Mouse (Mus musculus) intestine, embryonic 15.5 days (tissue): Measurements from ENCODE around the gene Tulp2. TPM values are rescaled to one million over a fixed set of nuclear protein-coding genes. Genes with fewer than 3 reads are reported as not detected.

Source experiments
- ATAC-seq: fragments of 200-750 bp; cut with Nextera tagmentation; 2 replicates; pipeline ENCODE4 v1.8.0; 2017; ENCODE audit warnings: moderate TSS enrichment, moderate library complexity
- H3K27ac ChIP-seq: fragments of 300-500 bp; sonication (generic); 2 replicates; pipeline ENCODE4 v1.5.1; 2015; ENCODE audit warnings: mild to moderate bottlenecking, inconsistent platforms
- H3K27me3 ChIP-seq: fragments of 300-500 bp; sonication (generic); replicated peaks from 2 replicates; pipeline ENCODE4 v1.6.1; 2015; ENCODE audit warnings: inconsistent platforms
- H3K36me3 ChIP-seq: fragments of 300-500 bp; sonication (generic); 2 replicates; pipeline ENCODE4 v1.6.1; 2015; ENCODE audit warnings: inconsistent platforms
- H3K4me1 ChIP-seq: fragments of 300-500 bp; sonication (generic); replicated peaks from 2 replicates; pipeline ENCODE4 v1.6.1; 2015; ENCODE audit warnings: inconsistent platforms
- H3K4me2 ChIP-seq: fragments of 300-500 bp; sonication (generic); replicated peaks from 2 replicates; pipeline ENCODE4 v1.6.1; 2015; ENCODE audit warnings: mild to moderate bottlenecking, inconsistent platforms
- H3K4me3 ChIP-seq: fragments of 300-500 bp; sonication (generic); replicated peaks from 2 replicates; pipeline ENCODE4 v1.5.1; 2015; ENCODE audit warnings: inconsistent platforms
- H3K9ac ChIP-seq: fragments of 300-500 bp; sonication (generic); 2 replicates; pipeline ENCODE4 v1.6.1; 2015; ENCODE audit warnings: inconsistent platforms
- H3K9me3 ChIP-seq: fragments of 300-500 bp; sonication (generic); 2 replicates; pipeline ENCODE4 v1.6.1; 2016; ENCODE audit warnings: inconsistent platforms
- WGBS: fragments of 180-500 bp; shearing (Covaris S2); methylation state at CpG from one replicate; pipeline ENCODE4 v1.1.7; 2015; 5-methylcytosine and 5-hydroxymethylcytosine counted together
- polyA plus RNA-seq: library from polyadenylated mRNA; unstranded; fragments of >200 nt; fragmentation: Nextera tagmentation; extraction: Ambion mirVana; gene quantifications from 2 replicates; pipeline ENCODE4 v1.2.1, GENCODE M21; 2015

The Tulp2 gene
- polyA plus RNA-seq, 1 experiment from 2014 or later, result 1.9 TPM

DNA sequence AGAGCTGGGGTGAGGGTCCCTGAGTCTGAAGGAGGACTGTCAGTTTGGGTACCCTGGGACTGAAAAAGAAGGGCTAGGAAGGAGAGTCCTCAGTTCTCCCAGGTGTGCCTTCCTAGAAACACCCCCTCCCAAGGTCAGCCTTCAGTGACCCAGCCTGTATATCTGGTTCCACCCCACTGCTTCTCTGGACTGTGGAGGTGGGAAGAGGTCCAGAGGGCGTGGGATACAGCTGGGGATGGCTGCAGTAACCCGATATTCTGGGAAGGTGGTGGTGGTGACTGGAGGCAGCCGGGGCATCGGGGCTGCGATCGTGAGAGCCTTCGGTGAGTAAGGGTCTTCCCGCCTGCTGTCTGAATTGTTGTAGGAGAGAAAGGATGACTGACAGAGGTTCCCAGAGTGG lies 73.1 kb downstream of the Tulp2 start, which contains the start of gene Hsd17b14:
Gene Hsd17b14, plus strand, starts transcription at position 150 of the 400 bp plus-strand sequence.
- Histone ChIP-seq H3K4me2 (no peak within 1 kb of the TSS), H3K36me3 (no peaks in the 10 kb centered on the region), H3K4me1 (no peaks in the 10 kb centered on the region), H3K9me3 (no peaks in the 10 kb centered on the region), H3K9ac (no peak within 1 kb of the TSS), H3K27ac (no peak within 1 kb of the TSS), H3K27me3 (no peaks in the 10 kb centered on the region), H3K4me3 (no peak within 1 kb of the TSS)
- 37% methylated on average over 8 of the region's 8 CpGs for WGBS
- no peak for ATAC-seq

DNA sequence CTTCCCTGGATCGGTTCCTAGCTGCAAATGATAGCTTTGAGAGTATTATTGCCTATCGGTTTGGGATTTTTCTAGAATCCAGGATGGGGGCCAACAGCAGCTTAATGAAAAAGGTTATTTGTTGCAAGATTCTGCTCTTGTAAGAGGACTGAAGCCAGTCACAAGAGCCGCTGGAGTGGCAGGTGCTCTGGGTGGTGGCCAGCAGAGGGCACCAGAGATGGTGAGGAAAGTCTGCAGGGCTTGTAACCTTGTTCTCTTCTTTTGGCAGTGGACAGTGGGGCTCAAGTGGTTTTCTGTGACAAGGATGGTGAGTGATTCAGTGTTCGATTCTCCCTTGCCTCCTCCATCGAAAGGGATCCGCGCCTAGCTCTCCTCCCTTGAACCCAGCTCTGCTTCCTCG lies 74.1 kb downstream of the Tulp2 start:
- Histone ChIP-seq H3K9ac (no peak overlapping the region), H3K27ac (no peak overlapping the region), H3K27me3 (no peaks in the 10 kb centered on the region), H3K9me3 (no peaks in the 10 kb centered on the region), H3K36me3 (no peaks in the 10 kb centered on the region), H3K4me2 (no peak overlapping the region), H3K4me3 (no peak overlapping the region), H3K4me1 (no peaks in the 10 kb centered on the region; the same call in 1 of the 2 replicates)
- ATAC-seq, result no peak
- 20% methylated on average over 8 of the region's 8 CpGs for WGBS

DNA sequence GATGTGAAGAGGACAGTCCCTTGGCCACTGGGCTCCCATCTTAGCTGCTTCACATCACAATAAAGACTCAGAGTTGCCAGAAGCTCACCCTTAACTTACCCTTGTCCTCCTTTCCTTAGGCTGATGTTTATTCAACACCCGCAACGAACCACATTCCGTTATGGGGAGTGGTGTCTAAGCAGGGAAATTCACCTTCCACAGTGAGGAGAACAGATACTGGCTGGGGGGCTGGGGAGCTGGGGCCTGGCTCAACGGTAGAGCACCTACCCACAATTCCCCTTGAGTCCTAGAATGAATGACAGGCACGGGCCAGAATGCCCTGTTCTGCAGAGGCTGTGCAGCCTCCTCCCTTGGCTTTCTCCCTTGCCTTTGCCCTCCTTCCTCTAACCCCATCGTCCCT lies 77.2 kb downstream of the Tulp2 start:
- 29% methylated on average over 6 of the region's 6 CpGs for WGBS
- no peak overlapping the region for H3K27ac ChIP-seq
- H3K27me3 ChIP-seq, result no peaks in the 10 kb centered on the region
- H3K4me2 ChIP-seq, result no peak overlapping the region
- no peak overlapping the region for H3K4me3 ChIP-seq
- ATAC-seq, result 0 out of 2 replicates have a peak, but pooled peaks have one; percentile 34
- no peaks in the 10 kb centered on the region for H3K9me3 ChIP-seq
- H3K36me3 ChIP-seq, result no peaks in the 10 kb centered on the region
- H3K4me1 ChIP-seq, result peaks cover 10% of the 10 kb centered on the region
- no peak overlapping the region for H3K9ac ChIP-seq

DNA sequence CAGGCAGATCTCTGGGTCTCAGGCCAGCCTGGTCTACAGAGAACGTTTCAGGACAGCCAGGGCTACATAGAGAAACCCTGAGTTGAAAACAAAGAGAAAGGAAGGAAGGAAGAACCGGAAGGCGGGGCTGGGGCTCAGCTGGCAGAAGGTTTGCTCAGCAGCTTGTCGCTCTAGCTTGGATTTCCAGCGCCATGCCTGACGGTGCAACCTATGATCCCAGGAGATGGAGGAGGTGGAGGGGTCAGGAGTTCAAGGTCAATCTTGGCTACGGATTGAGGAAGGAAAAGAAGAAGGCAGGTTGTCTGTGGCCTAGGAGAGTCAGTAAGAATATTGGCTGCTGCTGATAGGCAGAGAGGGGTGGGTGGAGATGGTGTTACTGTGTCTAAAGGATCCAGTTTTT lies 78.6 kb downstream of the Tulp2 start:
- H3K36me3 ChIP-seq, result no peaks in the 10 kb centered on the region
- no peak overlapping the region for H3K4me3 ChIP-seq
- H3K4me1 ChIP-seq, result peaks cover 10% of the 10 kb centered on the region
- no peaks in the 10 kb centered on the region for H3K27me3 ChIP-seq
- H3K27ac ChIP-seq, result no peak overlapping the region
- no peak overlapping the region for H3K4me2 ChIP-seq
- ATAC-seq, result no peak
- no peak overlapping the region for H3K9ac ChIP-seq
- H3K9me3 ChIP-seq, result no peaks in the 10 kb centered on the region
- 80% methylated on average over 7 of the region's 7 CpGs for WGBS

DNA sequence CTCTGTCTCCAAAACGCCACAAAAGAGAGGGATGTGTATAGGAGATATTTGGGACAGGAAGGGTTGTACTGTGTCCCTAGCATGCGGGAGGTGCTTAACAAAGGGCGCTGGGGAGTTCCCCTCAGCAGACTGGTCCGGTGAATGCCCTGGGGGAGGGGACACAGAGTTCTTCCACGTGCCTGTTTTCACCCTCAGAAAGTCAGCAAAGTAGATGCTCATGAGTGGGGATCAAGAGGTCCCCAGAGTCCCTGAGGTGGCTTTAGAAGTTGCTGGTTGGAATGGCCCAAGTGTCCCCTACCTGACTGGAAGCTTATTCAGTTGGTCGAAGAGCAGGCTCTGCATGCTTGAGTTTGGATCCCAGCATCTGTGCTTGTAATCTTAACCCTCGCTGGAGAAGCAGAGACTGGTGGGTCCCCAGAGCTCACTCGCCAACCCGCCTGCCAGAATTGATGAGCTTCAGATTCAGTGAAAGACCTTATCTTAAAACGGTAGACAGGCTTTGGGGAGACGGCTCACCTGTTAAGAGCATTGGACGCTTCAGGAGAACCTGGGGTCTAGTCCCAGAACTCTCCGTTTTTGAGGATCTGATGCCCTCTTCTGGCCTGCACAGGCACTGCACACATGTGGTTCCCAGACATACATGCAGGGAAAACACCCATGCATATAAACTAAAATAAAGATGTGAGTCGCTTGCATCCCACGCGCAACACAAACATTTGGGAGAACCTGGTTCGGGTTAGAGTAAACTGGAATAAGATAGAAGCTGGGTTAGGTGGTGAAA lies 79.4 kb downstream of the Tulp2 start:
- no peaks in the 10 kb centered on the region for H3K9me3 ChIP-seq
- peak; percentile 65 for ATAC-seq
- H3K36me3 ChIP-seq, result no peaks in the 10 kb centered on the region
- H3K4me3 ChIP-seq, result no peak overlapping the region
- 24% methylated on average over 17 of the region's 17 CpGs for WGBS
- no peak overlapping the region for H3K27ac ChIP-seq
- H3K27me3 ChIP-seq, result no peaks in the 10 kb centered on the region
- H3K4me2 ChIP-seq, result peak overlapping the region; percentile 39
- 0 out of 2 replicates have a peak overlapping the region, but pooled peaks have one; percentile 0 for H3K9ac ChIP-seq
- H3K4me1 ChIP-seq, result peaks cover 10% of the 10 kb centered on the region

DNA sequence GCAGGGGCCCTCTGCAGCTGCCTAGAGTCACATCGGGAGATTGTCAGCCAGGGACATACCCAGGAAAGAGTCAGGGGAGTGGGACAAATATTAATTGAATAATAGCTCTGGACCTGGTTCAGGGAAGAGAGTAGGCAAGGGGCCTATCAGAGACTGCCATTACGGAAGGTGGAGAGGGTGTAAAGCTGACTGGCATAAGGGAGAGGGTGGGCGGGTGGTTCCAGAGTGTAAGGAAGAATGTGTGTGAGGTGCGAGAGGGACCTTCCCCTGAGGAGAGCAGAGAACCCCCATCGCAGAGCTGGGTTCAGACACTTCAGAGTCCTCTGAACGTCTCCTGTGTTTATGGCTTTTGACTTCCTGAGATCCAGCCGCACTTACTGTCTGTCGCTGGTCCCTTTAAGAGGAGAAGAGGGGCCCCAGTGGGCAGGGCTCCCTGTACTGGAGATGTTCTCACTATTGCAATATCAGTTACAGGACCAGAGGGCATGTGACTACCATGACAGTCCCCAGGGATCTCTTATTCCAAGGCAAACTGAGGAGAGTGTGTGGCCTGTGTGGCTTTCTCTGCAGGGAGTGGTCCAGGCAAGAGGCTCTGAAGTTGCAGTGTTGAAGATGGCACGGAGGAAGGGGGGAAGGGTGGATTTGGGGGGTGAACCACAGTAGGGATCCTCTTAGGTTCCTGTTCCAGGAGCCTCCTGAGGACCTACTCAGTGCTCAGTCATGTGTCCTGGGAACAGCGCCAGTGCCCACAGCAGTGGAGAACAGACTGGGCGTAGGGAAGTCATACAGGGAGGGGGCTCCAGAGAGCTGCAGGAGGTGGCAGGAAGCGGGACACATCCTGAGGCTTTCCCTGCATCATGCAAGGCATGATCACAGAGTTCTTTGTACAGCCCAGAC lies 80.2 kb downstream of the Tulp2 start:
- Histone ChIP-seq H3K4me3 (no peak overlapping the region), H3K36me3 (no peaks in the 10 kb centered on the region), H3K9ac (0 out of 2 replicates have a peak overlapping the region, but pooled peaks have one; percentile 0), H3K27me3 (no peaks in the 10 kb centered on the region), H3K9me3 (no peaks in the 10 kb centered on the region), H3K4me2 (peak overlapping the region; percentile 39), H3K4me1 (peaks cover 10% of the 10 kb centered on the region), H3K27ac (0 out of 2 replicates have a peak overlapping the region, but pooled peaks have one; percentile 11)
- peak; percentile 55 for ATAC-seq
- WGBS, result 37% methylated on average over 12 of the region's 12 CpGs

DNA sequence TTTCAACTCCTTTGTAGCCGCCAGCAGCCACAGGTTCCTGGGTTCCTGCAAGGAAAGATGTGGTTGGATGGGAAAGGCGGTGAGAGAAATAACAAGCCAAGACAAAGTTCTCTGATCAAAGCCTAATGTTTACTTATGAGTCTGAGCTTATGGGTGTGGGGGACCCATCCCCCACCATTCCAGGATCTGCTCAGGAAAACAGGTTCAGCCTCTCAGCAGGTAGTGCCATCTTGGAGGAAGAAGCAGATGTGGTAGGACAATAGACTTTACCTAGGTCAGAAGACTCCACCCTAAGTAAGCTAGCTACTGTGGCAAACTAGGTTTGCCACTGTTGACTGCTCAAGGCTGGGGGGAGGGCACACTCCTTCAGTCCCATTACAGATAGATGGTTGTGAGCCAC lies 83.1 kb downstream of the Tulp2 start:
- no peaks in the 10 kb centered on the region for H3K27me3 ChIP-seq
- ATAC-seq, result no peak
- no peak overlapping the region for H3K4me3 ChIP-seq
- 71% methylated on average over 2 of the region's 2 CpGs for WGBS
- no peaks in the 10 kb centered on the region for H3K9me3 ChIP-seq
- H3K9ac ChIP-seq, result no peak overlapping the region
- H3K4me1 ChIP-seq, result peaks cover 16% of the 10 kb centered on the region
- H3K27ac ChIP-seq, result no peak overlapping the region
- no peak overlapping the region for H3K4me2 ChIP-seq
- no peaks in the 10 kb centered on the region for H3K36me3 ChIP-seq

DNA sequence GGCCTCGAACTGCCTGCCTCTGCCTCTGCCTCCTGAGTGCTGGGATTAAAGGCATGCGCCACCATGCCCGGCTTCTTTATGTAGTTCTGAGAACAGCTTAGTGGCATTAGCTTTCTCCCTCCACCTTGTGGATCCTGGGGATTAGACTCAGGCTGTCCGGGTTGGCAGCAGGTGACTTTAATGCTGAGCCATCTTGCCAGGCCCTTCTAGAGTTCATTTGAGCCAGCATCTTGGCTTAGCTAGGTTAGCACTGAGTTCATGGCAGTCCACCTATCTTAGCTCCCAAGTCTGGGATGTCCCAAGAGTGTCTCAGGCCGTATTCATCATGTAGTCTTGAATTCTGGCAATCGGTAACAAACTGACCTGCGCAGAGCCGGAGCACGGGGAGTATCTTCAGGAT lies 83.8 kb downstream of the Tulp2 start:
- Histone ChIP-seq H3K4me2 (no peak overlapping the region), H3K36me3 (no peaks in the 10 kb centered on the region), H3K4me3 (no peak overlapping the region), H3K4me1 (peaks cover 19% of the 10 kb centered on the region), H3K27ac (no peak overlapping the region), H3K9me3 (no peaks in the 10 kb centered on the region), H3K9ac (no peak overlapping the region), H3K27me3 (no peaks in the 10 kb centered on the region)
- ATAC-seq, result no peak
- 92% methylated on average over 9 of the region's 9 CpGs for WGBS

DNA sequence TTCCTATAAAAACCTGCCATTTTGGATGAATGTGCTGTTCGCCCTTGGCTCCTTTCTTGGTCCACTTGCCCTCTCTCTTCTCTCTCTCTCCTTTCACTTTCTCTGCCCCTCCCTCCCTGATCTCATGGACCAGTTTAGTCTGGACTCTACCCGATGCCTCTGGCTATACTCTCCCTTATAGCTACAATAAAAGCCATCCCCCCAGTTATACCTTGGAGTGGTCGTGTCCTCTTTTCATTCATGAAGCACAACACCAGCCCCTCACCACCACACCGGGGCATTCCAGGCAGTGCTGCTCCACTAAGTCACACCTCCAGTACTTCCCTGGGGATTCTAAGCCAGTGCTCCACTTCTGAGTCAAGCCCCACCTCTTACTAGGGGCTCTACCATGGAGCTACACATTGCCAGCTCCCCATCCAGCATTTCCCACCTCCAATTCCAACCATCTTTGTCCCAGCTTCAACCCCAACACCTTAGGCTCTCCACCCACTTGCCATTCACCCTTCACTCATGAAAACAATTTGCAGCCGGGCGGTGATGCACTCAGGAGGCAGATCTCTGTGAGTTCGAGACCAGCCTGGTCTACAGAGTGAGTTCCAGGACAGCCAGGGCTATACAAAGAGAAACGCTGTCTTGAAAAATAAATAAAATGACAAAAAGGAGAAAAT lies 85.6 kb downstream of the Tulp2 start:
- no peaks in the 10 kb centered on the region for H3K9me3 ChIP-seq
- 71% methylated on average over 8 of the region's 8 CpGs for WGBS
- no peaks in the 10 kb centered on the region for H3K36me3 ChIP-seq
- H3K4me3 ChIP-seq, result peak overlapping the region; percentile 41; the same call in 1 of the 2 replicates
- H3K9ac ChIP-seq, result no peak overlapping the region
- no peaks in the 10 kb centered on the region for H3K27me3 ChIP-seq
- peak overlapping the region; percentile 72; the same call in 1 of the 2 replicates for H3K27ac ChIP-seq
- peak overlapping the region; percentile 67 for H3K4me2 ChIP-seq
- ATAC-seq, result no peak
- H3K4me1 ChIP-seq, result peaks cover 18% of the 10 kb centered on the region

DNA sequence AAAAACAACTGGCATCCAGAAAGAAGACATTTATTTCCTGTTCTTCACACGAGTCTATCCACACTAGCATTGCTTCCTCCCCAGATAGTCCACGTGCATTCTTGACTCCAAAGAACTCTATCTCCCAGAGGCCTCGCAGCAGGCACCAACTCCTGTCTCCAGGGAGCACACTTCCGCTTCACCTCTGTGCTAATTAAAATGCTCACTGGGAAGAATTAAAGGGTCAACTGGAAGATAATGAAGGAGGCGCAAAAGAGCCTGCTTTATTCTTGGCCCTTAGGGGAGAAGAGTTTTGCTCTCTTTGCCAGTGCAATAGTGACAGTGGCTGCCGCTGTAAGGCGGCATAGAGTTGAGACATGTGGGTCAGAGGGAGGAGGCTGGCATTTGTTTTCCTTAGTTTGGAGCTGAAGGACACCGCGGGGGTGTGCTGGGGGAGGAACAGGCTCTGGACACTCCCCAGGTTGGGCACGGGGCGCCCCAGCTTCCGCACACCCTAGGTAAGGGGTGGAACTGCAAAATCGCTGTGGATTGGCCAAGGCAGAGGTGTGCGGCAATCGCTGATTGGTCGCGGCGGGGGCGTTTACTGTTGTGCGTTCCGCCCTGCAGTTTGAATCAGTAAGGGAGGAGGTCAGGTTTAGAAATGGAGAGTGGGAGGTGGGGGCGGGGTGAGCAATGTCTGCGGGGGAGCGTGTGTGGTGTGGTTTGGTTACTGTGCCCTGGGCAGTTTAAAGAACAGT lies 86.3 kb downstream of the Tulp2 start:
- H3K4me2 ChIP-seq, result peak overlapping the region; percentile 67
- H3K36me3 ChIP-seq, result no peaks in the 10 kb centered on the region
- H3K4me1 ChIP-seq, result peaks cover 18% of the 10 kb centered on the region
- peak overlapping the region; percentile 31; the same call in 1 of the 2 replicates for H3K9ac ChIP-seq
- H3K4me3 ChIP-seq, result peak overlapping the region; percentile 41
- peak; percentile 97 for ATAC-seq
- no peaks in the 10 kb centered on the region for H3K9me3 ChIP-seq
- no peaks in the 10 kb centered on the region for H3K27me3 ChIP-seq
- H3K27ac ChIP-seq, result peak overlapping the region; percentile 86
- WGBS, result under 1% methylated on average over 24 of the region's 24 CpGs

DNA sequence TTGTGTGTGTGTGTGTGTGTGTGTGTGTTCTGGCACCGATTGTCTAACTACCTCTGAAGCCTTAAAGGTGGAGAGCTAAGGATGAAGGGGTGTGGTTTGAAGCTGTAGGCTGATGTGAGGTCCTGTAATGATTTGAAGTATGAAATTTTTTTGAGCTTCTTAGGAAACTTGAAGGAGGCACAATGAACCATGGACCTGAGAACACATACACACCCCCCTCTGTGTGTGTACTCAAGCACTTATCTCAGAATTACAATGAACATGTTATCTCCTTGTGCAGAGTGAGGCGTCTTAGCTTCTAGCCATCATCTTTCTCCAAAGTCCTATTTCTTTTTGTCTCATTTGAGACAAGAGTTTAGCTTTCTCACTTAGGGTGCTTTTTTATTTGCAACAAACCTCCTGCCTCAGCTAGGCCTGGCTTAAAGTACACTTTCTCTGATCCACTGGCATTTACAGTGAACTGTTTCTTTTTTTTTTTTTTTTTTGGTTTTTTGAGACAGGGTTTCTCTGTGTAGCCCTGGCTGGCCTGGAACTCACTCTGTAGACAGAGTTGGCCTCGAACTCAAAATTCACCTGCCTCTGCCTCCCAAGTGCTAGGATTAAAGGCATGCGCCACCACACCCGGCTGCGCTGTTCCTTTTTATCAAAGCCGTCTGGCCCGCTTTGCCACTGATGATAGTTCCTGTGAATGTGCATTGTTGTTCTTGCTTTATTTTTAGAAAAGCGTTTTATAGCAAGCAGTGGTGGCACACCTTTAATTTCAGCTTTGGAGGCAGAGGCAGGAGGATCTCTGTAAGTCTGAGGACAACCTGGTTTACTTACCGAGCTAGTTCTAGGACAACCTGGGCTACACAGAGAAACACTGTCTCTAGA lies 87.2 kb downstream of the Tulp2 start:
- H3K4me3 ChIP-seq, result peak overlapping the region; percentile 41
- H3K4me1 ChIP-seq, result peaks cover 18% of the 10 kb centered on the region
- no peaks in the 10 kb centered on the region for H3K9me3 ChIP-seq
- H3K36me3 ChIP-seq, result no peaks in the 10 kb centered on the region
- peak; percentile 52 for ATAC-seq
- no peak overlapping the region for H3K9ac ChIP-seq
- no peaks in the 10 kb centered on the region for H3K27me3 ChIP-seq
- peak overlapping the region; percentile 67 for H3K4me2 ChIP-seq
- H3K27ac ChIP-seq, result peak overlapping the region; percentile 87
- WGBS, result 73% methylated on average over 10 of the region's 10 CpGs
